Mouse (Mus musculus) CD4-positive, CD25-positive, alpha-beta regulatory T cell, adult 4 months (primary cell): ENCODE results near the gene Cntnap5c. TPM values are rescaled to one million over a fixed set of nuclear protein-coding genes. Genes with fewer than 3 reads are reported as not detected.

Source experiments
- ATAC-seq: one replicate; pipeline ENCODE4 v1.8.0; 2017
- polyA plus RNA-seq, 2 experiments: library from polyadenylated mRNA; unstranded; fragments of 100-300 nt; shearing (Covaris generic); gene quantifications; one replicate each; pipeline ENCODE4 v1.2.1; 2017

The Cntnap5c gene
- polyA plus RNA-seq, 2 experiments from 2014 or later, result not detected

- ATAC-seq, result no peak
Observed at GRCm38 (mm10) chr17:58004491-58004890, 235.1 kb downstream of the Cntnap5c start.

GRCm38 (mm10) chr17:58041178-58041577, 271.8 kb downstream of the Cntnap5c start:
- no peak for ATAC-seq

- ATAC-seq, result no peak
Observed at GRCm38 (mm10) chr17:58045149-58045548, 275.8 kb downstream of the Cntnap5c start.

GRCm38 (mm10) chr17:58069912-58070311, 300.5 kb downstream of the Cntnap5c start:
- no peak for ATAC-seq

GRCm38 (mm10) chr17:58082676-58083075, 313.3 kb downstream of the Cntnap5c start:
- ATAC-seq, result no peak

- no peak for ATAC-seq
Observed at GRCm38 (mm10) chr17:58104505-58104904, 335.1 kb downstream of the Cntnap5c start.

- ATAC-seq, result no peak
Observed at GRCm38 (mm10) chr17:58107901-58108300, 338.5 kb downstream of the Cntnap5c start.

GRCm38 (mm10) chr17:58108335-58108734, 339.0 kb downstream of the Cntnap5c start:
- no peak for ATAC-seq

GRCm38 (mm10) chr17:58187171-58187570, 417.8 kb downstream of the Cntnap5c start:
- ATAC-seq, result no peak

- no peak for ATAC-seq
Observed at GRCm38 (mm10) chr17:58201148-58201547, 431.8 kb downstream of the Cntnap5c start.

- no peak for ATAC-seq
Observed at GRCm38 (mm10) chr17:58268058-58268457, 498.7 kb downstream of the Cntnap5c start.

- no peak for ATAC-seq
Observed at GRCm38 (mm10) chr17:58351310-58351709, 581.9 kb downstream of the Cntnap5c start.

GRCm38 (mm10) chr17:58356224-58356623, 586.9 kb downstream of the Cntnap5c start:
- ATAC-seq, result no peak

GRCm38 (mm10) chr17:58363582-58364267, 594.4 kb downstream of the Cntnap5c start:
- ATAC-seq, result no peak

- no peak for ATAC-seq
Observed at GRCm38 (mm10) chr17:58370089-58370488, 600.7 kb downstream of the Cntnap5c start.

- no peak for ATAC-seq
Observed at GRCm38 (mm10) chr17:58407769-58408168, 638.4 kb downstream of the Cntnap5c start.

- no peak for ATAC-seq
Observed at GRCm38 (mm10) chr17:58408756-58409155, 639.4 kb downstream of the Cntnap5c start.

- ATAC-seq, result no peak
Observed at GRCm38 (mm10) chr17:58437443-58437842, 668.1 kb downstream of the Cntnap5c start.

Other genes starting within 250 kb of the Cntnap5c start
- under 1 TPM in 1 of 2 experiments, not detected in 1; 0.07 TPM for gene Vmn2r120, start 224.1 kb upstream of the Cntnap5c start, polyA plus RNA-seq
- not detected for gene Gm21834, start 27.4 kb upstream of the Cntnap5c start, polyA plus RNA-seq